Mouse (Mus musculus): ENCODE measurements at regions not wholly inside any gene's neighbourhood (a gene's known extent, or its start where the extent isn't known, plus 50 kb on each side); places are given as distances from the start of the nearest gene placed in this dataset.

- no peak for DNase-seq (ENCODE audit: low read depth, low spot score)
Measured at GRCm38 (mm10) chr2:128217784-128218467, 92.1 kb downstream of the Bcl2l11 start.

- no peak for DNase-seq (ENCODE audit: low read depth, low spot score)
Measured at GRCm38 (mm10) chr2:128218961-128219360, 93.1 kb downstream of the Bcl2l11 start.

- no peak for DNase-seq (ENCODE audit: low read depth, low spot score)
Measured at GRCm38 (mm10) chr2:128221055-128221454, 95.2 kb downstream of the Bcl2l11 start.

- DNase-seq (ENCODE audit: low read depth, low spot score): no peak
Measured at GRCm38 (mm10) chr2:128221657-128222056, 95.8 kb downstream of the Bcl2l11 start.

- no peak for DNase-seq (ENCODE audit: low read depth, low spot score)
Measured at GRCm38 (mm10) chr2:128226465-128227047, 100.7 kb downstream of the Bcl2l11 start.

- DNase-seq (ENCODE audit: low read depth, low spot score): no peak
Measured at GRCm38 (mm10) chr2:128229730-128230129, 103.9 kb downstream of the Bcl2l11 start.

GRCm38 (mm10) chr2:128230921-128231320 is 105.1 kb downstream of the Bcl2l11 start:
- DNase-seq (ENCODE audit: low read depth, low spot score): no peak

- no peak for DNase-seq (ENCODE audit: low read depth, low spot score)
Measured at GRCm38 (mm10) chr2:128231338-128231737, 105.5 kb downstream of the Bcl2l11 start.

GRCm38 (mm10) chr2:128232027-128232426 is 106.2 kb downstream of the Bcl2l11 start:
- DNase-seq (ENCODE audit: low read depth, low spot score): no peak

GRCm38 (mm10) chr2:128235127-128235526 is 109.3 kb downstream of the Bcl2l11 start:
- DNase-seq (ENCODE audit: low read depth, low spot score): no peak

GRCm38 (mm10) chr2:128239451-128239850 is 113.6 kb downstream of the Bcl2l11 start:
- DNase-seq (ENCODE audit: low read depth, low spot score): peak; percentile 61

- no peak for DNase-seq (ENCODE audit: low read depth, low spot score)
Measured at GRCm38 (mm10) chr2:128240054-128240453, 114.2 kb downstream of the Bcl2l11 start.

- peak; percentile 99 for DNase-seq (ENCODE audit: low read depth, low spot score)
Measured at GRCm38 (mm10) chr2:128240536-128241279, 114.9 kb downstream of the Bcl2l11 start.

- DNase-seq (ENCODE audit: low read depth, low spot score): peak; percentile 99
Measured at GRCm38 (mm10) chr2:128241280-128241665, 115.4 kb downstream of the Bcl2l11 start.

GRCm38 (mm10) chr2:128245544-128245943 is 119.7 kb downstream of the Bcl2l11 start:
- DNase-seq (ENCODE audit: low read depth, low spot score): peak; percentile 36

GRCm38 (mm10) chr2:128247967-128248366 is 122.1 kb downstream of the Bcl2l11 start:
- DNase-seq (ENCODE audit: low read depth, low spot score): no peak

GRCm38 (mm10) chr2:128249188-128249587 is 123.3 kb downstream of the Bcl2l11 start:
- DNase-seq (ENCODE audit: low read depth, low spot score): no peak

- no peak for DNase-seq (ENCODE audit: low read depth, low spot score)
Measured at GRCm38 (mm10) chr2:128249607-128250006, 123.8 kb downstream of the Bcl2l11 start.

GRCm38 (mm10) chr2:128250841-128251240 is 125.0 kb downstream of the Bcl2l11 start:
- no peak for DNase-seq (ENCODE audit: low read depth, low spot score)

- DNase-seq (ENCODE audit: low read depth, low spot score): no peak
Measured at GRCm38 (mm10) chr2:128256651-128257050, 130.8 kb downstream of the Bcl2l11 start.

- peak; percentile 58 for DNase-seq (ENCODE audit: low read depth, low spot score)
Measured at GRCm38 (mm10) chr2:128257262-128257661, 131.4 kb downstream of the Bcl2l11 start.

GRCm38 (mm10) chr2:128263880-128264279 is 138.0 kb downstream of the Bcl2l11 start:
- no peak for DNase-seq (ENCODE audit: low read depth, low spot score)
